Mouse (Mus musculus): ENCODE results near the gene Chchd6. TPM values are rescaled to one million over a fixed set of nuclear protein-coding genes. Genes with fewer than 3 reads are reported as not detected.

The Chchd6 gene
- polyA plus RNA-seq, 1 experiment from 2014 or later: 55.0 TPM

GRCm38 (mm10) chr6:89345486-89345785 is 250.0 kb downstream of the Chchd6 start:
- H3K9ac ChIP-seq: peak overlapping the region; percentile 20; the same call in 1 of the 2 replicates
- H3K4me2 ChIP-seq (replicated peaks): peak overlapping the region; percentile 52
- 54% methylated on average over 3 of the region's 3 CpGs for WGBS

GRCm38 (mm10) chr6:89344613-89345485 is 250.6 kb downstream of the Chchd6 start:
- WGBS: 11% methylated on average over 10 of the region's 10 CpGs
- ATAC-seq (ENCODE audit: low FRiP score, low read depth): peak; percentile 92
- no peak overlapping the region for H3K4me3 ChIP-seq
- H3K4me1 ChIP-seq: peaks cover 31% of the 10 kb centered on the region
- H3K27me3 ChIP-seq: no peaks in the 10 kb centered on the region
- 0 out of 2 replicates have a peak overlapping the region, but pooled peaks have one; percentile 10 for H3K9ac ChIP-seq
- peak overlapping the region; percentile 52 for H3K4me2 ChIP-seq (replicated peaks)
- H3K36me3 ChIP-seq: peaks cover 79% of the 10 kb centered on the region
- H3K9me3 ChIP-seq: no peaks in the 10 kb centered on the region
- peak overlapping the region; percentile 94 for H3K27ac ChIP-seq

More at GRCm38 (mm10) chr6:89345486-89345785, 250.0 kb downstream of the Chchd6 start:
- Histone ChIP-seq H3K4me3 (no peak overlapping the region), H3K27me3 (no peaks in the 10 kb centered on the region), H3K36me3 (peaks cover 79% of the 10 kb centered on the region), H3K4me1 (peaks cover 37% of the 10 kb centered on the region), H3K9me3 (no peaks in the 10 kb centered on the region), H3K27ac (peak overlapping the region; percentile 94)
- ATAC-seq (ENCODE audit: low FRiP score, low read depth): 0 out of 2 replicates have a peak, but pooled peaks have one; percentile 1

- H3K4me1 ChIP-seq: peaks cover 30% of the 10 kb centered on the region
- no peak overlapping the region for H3K27ac ChIP-seq
- no peaks in the 10 kb centered on the region for H3K27me3 ChIP-seq
- WGBS: 83% methylated on average over 4 of the region's 4 CpGs
- H3K9ac ChIP-seq: no peak overlapping the region
- peaks cover 80% of the 10 kb centered on the region for H3K36me3 ChIP-seq
- no peak overlapping the region for H3K4me3 ChIP-seq
- H3K9me3 ChIP-seq: no peaks in the 10 kb centered on the region
- no peak for ATAC-seq (ENCODE audit: low FRiP score, low read depth)
- H3K4me2 ChIP-seq (replicated peaks): no peak overlapping the region
These were observed 253.5 kb downstream of the Chchd6 start for GRCm38 (mm10) chr6:89341981-89342380.

GRCm38 (mm10) chr6:89339447-89339846 is 256.0 kb downstream of the Chchd6 start:
- H3K36me3 ChIP-seq: peaks cover 97% of the 10 kb centered on the region
- no peaks in the 10 kb centered on the region for H3K27me3 ChIP-seq
- WGBS: 70% methylated on average over 2 of the region's 2 CpGs
- H3K9ac ChIP-seq: no peak overlapping the region
- no peak overlapping the region for H3K4me2 ChIP-seq (replicated peaks)
- no peaks in the 10 kb centered on the region for H3K9me3 ChIP-seq
- no peak for ATAC-seq (ENCODE audit: low FRiP score, low read depth)
- H3K4me3 ChIP-seq: no peak overlapping the region
- H3K27ac ChIP-seq: no peak overlapping the region
- H3K4me1 ChIP-seq: peaks cover 8% of the 10 kb centered on the region

- no peak for ATAC-seq (ENCODE audit: low FRiP score, low read depth)
These were observed 256.7 kb downstream of the Chchd6 start for GRCm38 (mm10) chr6:89338733-89339132.

GRCm38 (mm10) chr6:89337574-89337973 is 257.9 kb downstream of the Chchd6 start:
- peaks cover 99% of the 10 kb centered on the region for H3K36me3 ChIP-seq
- H3K4me1 ChIP-seq: no peaks in the 10 kb centered on the region
- no peak overlapping the region for H3K4me2 ChIP-seq (replicated peaks)
- no peaks in the 10 kb centered on the region for H3K27me3 ChIP-seq
- no peaks in the 10 kb centered on the region for H3K9me3 ChIP-seq
- ATAC-seq (ENCODE audit: low FRiP score, low read depth): no peak
- H3K4me3 ChIP-seq: no peak overlapping the region
- 93% methylated on average over 9 of the region's 9 CpGs for whole genome bisulfite sequencing
- no peak overlapping the region for H3K9ac ChIP-seq
- no peak overlapping the region for H3K27ac ChIP-seq

More at GRCm38 (mm10) chr6:89338733-89339132, 256.7 kb downstream of the Chchd6 start:
- Histone ChIP-seq H3K9ac (no peak overlapping the region), H3K4me3 (no peak overlapping the region), H3K36me3 (peaks cover 99% of the 10 kb centered on the region), H3K4me1 (0 out of 2 replicates have a peak, but pooled peaks cover 1% of the 10 kb centered on the region), H3K27me3 (no peaks in the 10 kb centered on the region), H3K27ac (no peak overlapping the region), H3K4me2 (replicated peaks) (no peak overlapping the region), H3K9me3 (no peaks in the 10 kb centered on the region)
- WGBS: 94% methylated on average over 8 of the region's 8 CpGs

- no peak for ATAC-seq (ENCODE audit: low FRiP score, low read depth)
These were observed 261.3 kb downstream of the Chchd6 start for GRCm38 (mm10) chr6:89333964-89334702.

More at GRCm38 (mm10) chr6:89333964-89334702, 261.3 kb downstream of the Chchd6 start:
- no peak overlapping the region for H3K27ac ChIP-seq
- WGBS: 82% methylated on average over 12 of the region's 12 CpGs
- H3K9ac ChIP-seq: no peak overlapping the region
- H3K4me1 ChIP-seq: no peaks in the 10 kb centered on the region
- H3K9me3 ChIP-seq: no peaks in the 10 kb centered on the region
- H3K4me2 ChIP-seq (replicated peaks): no peak overlapping the region
- H3K27me3 ChIP-seq: no peaks in the 10 kb centered on the region
- H3K4me3 ChIP-seq: no peak overlapping the region
- H3K36me3 ChIP-seq: peaks cover 99% of the 10 kb centered on the region

Other genes with a start within 250 kb of the Chchd6 start
- gene Plxna1, start 233.0 kb downstream of the Chchd6 start, polyA plus RNA-seq (2015; fragmentation: Nextera tagmentation; extraction: Ambion mirVana): 29.6 and 29.8 TPM in 2 replicates
- 8.1 and 9.5 TPM in 2 replicates for gene Txnrd3, start 48.3 kb upstream of the Chchd6 start, polyA plus RNA-seq (2015; fragmentation: Nextera tagmentation; extraction: Ambion mirVana)
- gene Vmn1r40, start 111.9 kb upstream of the Chchd6 start, polyA plus RNA-seq (2015; fragmentation: Nextera tagmentation; extraction: Ambion mirVana): not detected in 2 replicates
- gene Vmn1r41, start 145.1 kb upstream of the Chchd6 start, polyA plus RNA-seq (2015; fragmentation: Nextera tagmentation; extraction: Ambion mirVana): not detected in 2 replicates